Mouse (Mus musculus) intestine, embryonic 15.5 days (tissue): Measurements from ENCODE around the gene Snx18. TPM values are rescaled to one million over a fixed set of nuclear protein-coding genes. Genes with fewer than 3 reads are reported as not detected.

Experiments
- ATAC-seq: fragments of 200-750 bp; cut with Nextera tagmentation; 2 replicates; pipeline ENCODE4 v1.8.0; 2017; ENCODE audit warnings: moderate TSS enrichment, moderate library complexity
- H3K27ac ChIP-seq: fragments of 300-500 bp; sonication (generic); 2 replicates; pipeline ENCODE4 v1.5.1; 2015; ENCODE audit warnings: mild to moderate bottlenecking, inconsistent platforms
- H3K27me3 ChIP-seq: fragments of 300-500 bp; sonication (generic); replicated peaks from 2 replicates; pipeline ENCODE4 v1.6.1; 2015; ENCODE audit warnings: inconsistent platforms
- H3K36me3 ChIP-seq: fragments of 300-500 bp; sonication (generic); 2 replicates; pipeline ENCODE4 v1.6.1; 2015; ENCODE audit warnings: inconsistent platforms
- H3K4me1 ChIP-seq: fragments of 300-500 bp; sonication (generic); replicated peaks from 2 replicates; pipeline ENCODE4 v1.6.1; 2015; ENCODE audit warnings: inconsistent platforms
- H3K4me2 ChIP-seq: fragments of 300-500 bp; sonication (generic); replicated peaks from 2 replicates; pipeline ENCODE4 v1.6.1; 2015; ENCODE audit warnings: mild to moderate bottlenecking, inconsistent platforms
- H3K4me3 ChIP-seq: fragments of 300-500 bp; sonication (generic); replicated peaks from 2 replicates; pipeline ENCODE4 v1.5.1; 2015; ENCODE audit warnings: inconsistent platforms
- H3K9ac ChIP-seq: fragments of 300-500 bp; sonication (generic); 2 replicates; pipeline ENCODE4 v1.6.1; 2015; ENCODE audit warnings: inconsistent platforms
- H3K9me3 ChIP-seq: fragments of 300-500 bp; sonication (generic); 2 replicates; pipeline ENCODE4 v1.6.1; 2016; ENCODE audit warnings: inconsistent platforms
- WGBS: fragments of 180-500 bp; shearing (Covaris S2); methylation state at CpG from one replicate; pipeline ENCODE4 v1.1.7; 2015; 5-methylcytosine and 5-hydroxymethylcytosine counted together
- polyA plus RNA-seq: library from polyadenylated mRNA; unstranded; fragments of >200 nt; fragmentation: Nextera tagmentation; extraction: Ambion mirVana; gene quantifications from 2 replicates; pipeline ENCODE4 v1.2.1, GENCODE M21; 2015

Gene Snx18
- polyA plus RNA-seq, 1 experiment from 2014 or later: 20.3 TPM

DNA sequence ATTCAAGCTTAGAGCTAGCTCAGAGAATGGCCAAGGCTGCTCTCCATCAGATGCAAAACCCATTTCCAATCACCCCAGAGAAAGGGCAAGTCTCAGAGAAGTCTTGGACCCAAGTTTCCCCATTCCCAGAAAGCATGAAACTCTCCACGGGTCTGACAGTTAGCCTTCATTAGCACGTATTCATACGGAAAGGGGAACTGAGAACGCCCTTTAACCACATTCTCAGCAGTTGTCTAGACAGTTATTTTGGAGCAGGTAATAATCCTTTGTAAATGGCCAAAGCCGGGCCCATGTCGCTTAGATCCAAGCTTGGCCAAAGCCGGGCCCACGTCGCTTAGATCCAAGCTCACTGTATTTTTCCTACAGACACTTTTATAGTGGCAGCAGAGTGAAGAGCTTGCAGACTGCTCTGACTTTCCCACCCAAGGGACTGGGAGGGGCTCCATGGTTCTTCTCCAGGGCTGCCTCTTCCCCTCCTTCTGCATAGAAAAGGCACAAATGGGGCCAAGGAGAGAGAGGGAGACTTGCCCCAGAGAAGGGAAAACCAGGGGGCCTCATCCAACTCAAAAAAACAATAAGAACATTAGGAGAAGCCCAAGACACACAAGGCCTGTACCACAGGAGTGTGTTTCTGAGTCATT is 46.2 kb downstream of the Snx18 start:
- H3K4me3 ChIP-seq: no peak overlapping the region
- no peak overlapping the region for H3K27ac ChIP-seq
- H3K36me3 ChIP-seq: no peaks in the 10 kb centered on the region
- no peaks in the 10 kb centered on the region for H3K4me1 ChIP-seq
- no peaks in the 10 kb centered on the region for H3K27me3 ChIP-seq
- no peak for ATAC-seq
- no peak overlapping the region for H3K4me2 ChIP-seq
- WGBS: 80% methylated on average over 9 of the region's 9 CpGs
- no peaks in the 10 kb centered on the region for H3K9me3 ChIP-seq
- no peak overlapping the region for H3K9ac ChIP-seq

DNA sequence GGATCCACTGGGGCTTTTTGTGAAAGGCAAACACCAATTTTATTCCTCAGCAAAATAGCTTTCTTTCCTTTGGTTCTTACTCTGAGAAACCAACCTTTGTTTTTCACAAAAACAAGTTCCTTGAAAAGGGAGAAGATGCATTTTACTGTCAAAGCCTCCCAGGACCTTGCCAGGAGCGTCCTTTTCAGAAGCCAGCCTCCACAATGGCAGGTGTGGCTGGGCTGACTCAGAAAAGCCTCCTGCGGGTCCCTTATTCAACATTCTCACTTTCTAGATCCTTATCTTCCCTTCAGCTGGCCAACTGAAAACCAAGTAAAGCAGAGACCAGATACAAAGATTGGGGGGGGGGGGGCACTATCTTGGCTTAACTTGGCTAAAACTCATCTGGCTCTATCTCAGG is 48.8 kb downstream of the Snx18 start:
- no peak overlapping the region for H3K4me3 ChIP-seq
- H3K27ac ChIP-seq: no peak overlapping the region
- no peak overlapping the region for H3K4me2 ChIP-seq
- no peaks in the 10 kb centered on the region for H3K9me3 ChIP-seq
- WGBS: 34% methylated on average over 2 of the region's 2 CpGs
- ATAC-seq: no peak
- H3K9ac ChIP-seq: no peak overlapping the region
- no peaks in the 10 kb centered on the region for H3K36me3 ChIP-seq
- H3K27me3 ChIP-seq: no peaks in the 10 kb centered on the region
- no peaks in the 10 kb centered on the region for H3K4me1 ChIP-seq

DNA sequence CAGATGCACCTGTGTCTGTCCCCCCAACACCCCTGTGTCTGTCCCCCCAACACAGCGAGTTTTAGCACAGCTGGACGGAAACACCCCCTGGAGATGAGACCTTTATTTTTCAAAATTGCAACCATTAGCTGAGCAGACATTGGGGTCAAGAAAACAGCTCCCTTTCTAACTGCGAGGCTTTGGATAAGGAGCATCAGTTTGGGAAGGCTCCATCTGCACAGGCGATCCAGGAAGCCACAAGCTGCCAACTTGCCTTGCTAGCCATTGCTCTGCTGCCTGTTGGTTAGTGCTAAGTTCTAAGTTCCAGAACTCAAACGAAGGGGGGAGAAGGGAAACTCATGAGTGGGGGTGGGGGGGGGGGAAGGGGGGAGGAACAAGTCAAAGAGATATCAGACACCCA is 51.4 kb downstream of the Snx18 start:
- Histone ChIP-seq H3K27me3 (no peaks in the 10 kb centered on the region), H3K9ac (no peak overlapping the region), H3K36me3 (no peaks in the 10 kb centered on the region), H3K4me3 (no peak overlapping the region), H3K9me3 (no peaks in the 10 kb centered on the region), H3K27ac (no peak overlapping the region), H3K4me1 (no peaks in the 10 kb centered on the region), H3K4me2 (no peak overlapping the region)
- ATAC-seq: no peak
- 86% methylated on average over 5 of the region's 5 CpGs for WGBS

DNA sequence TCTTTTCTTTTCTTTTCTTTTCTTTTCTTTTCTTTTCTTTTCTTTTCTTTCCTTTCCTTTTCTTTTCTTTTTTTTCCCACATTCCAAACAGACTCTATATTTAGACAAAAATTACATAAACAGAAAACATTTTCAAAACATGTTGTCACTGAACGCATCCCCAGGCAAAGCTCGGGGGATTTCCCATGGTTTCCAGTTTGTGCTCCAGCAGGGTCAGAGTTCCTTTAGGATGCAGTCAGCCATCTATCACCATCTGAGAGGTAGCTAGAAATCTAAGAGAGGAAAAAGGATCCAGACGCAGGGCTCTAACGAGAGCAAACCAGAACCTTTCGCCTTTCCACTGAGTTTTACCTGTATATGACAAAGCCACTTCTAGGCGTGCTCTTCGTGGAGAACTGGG is 52.0 kb downstream of the Snx18 start:
- Histone ChIP-seq H3K9me3 (no peaks in the 10 kb centered on the region), H3K4me3 (no peak overlapping the region), H3K36me3 (no peaks in the 10 kb centered on the region), H3K4me2 (no peak overlapping the region), H3K9ac (no peak overlapping the region), H3K27me3 (no peaks in the 10 kb centered on the region), H3K27ac (no peak overlapping the region), H3K4me1 (no peaks in the 10 kb centered on the region)
- 83% methylated on average over 7 of the region's 7 CpGs for WGBS
- no peak for ATAC-seq

DNA sequence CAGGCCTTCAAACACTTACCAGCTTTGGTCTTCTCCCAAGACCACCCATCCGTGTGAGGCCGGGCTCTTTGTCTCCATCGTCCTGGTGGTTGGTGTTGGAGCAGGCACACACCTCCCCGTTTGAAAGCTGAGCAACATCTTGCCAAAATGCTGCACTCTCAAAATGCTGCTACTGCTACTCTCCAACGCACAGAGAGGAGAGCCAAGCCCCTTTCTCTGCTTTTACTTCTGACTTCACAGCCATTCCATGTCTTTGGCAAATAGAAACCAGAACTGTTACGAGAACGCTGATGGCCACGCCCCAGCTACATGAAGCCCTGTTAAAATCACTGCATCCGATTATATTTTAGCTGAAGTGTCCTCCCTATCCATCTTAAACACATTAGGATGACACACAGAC is 58.7 kb downstream of the Snx18 start:
- no peaks in the 10 kb centered on the region for H3K36me3 ChIP-seq
- 0 out of 2 replicates have a peak, but pooled peaks cover 3% of the 10 kb centered on the region for H3K4me1 ChIP-seq
- 58% methylated on average over 9 of the region's 9 CpGs for WGBS
- ATAC-seq: no peak
- no peaks in the 10 kb centered on the region for H3K27me3 ChIP-seq
- H3K4me2 ChIP-seq: no peak overlapping the region
- H3K4me3 ChIP-seq: no peak overlapping the region
- H3K27ac ChIP-seq: no peak overlapping the region
- no peak overlapping the region for H3K9ac ChIP-seq
- H3K9me3 ChIP-seq: no peaks in the 10 kb centered on the region

DNA sequence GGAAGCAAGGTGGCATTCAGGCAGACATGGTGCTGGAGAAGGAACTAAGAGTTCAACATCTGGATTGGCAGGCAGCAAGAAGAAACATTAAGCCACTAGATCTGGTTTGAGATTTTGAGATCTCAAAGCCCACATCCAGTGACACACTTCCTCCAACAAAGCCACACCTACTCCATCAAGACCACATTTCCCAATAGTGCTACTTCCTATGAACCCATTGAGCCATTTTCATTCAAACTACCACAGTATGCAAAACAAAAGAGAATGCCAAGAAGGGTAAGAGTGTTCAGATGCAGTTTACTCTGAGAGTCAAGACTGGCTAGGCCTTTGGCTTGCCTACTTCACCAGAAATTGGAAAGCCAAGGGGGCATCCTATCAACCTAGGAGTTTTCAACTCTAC is 61.8 kb downstream of the Snx18 start:
- H3K9ac ChIP-seq: no peak overlapping the region
- H3K27me3 ChIP-seq: no peaks in the 10 kb centered on the region
- H3K9me3 ChIP-seq: no peaks in the 10 kb centered on the region
- no peak overlapping the region for H3K4me2 ChIP-seq
- no peaks in the 10 kb centered on the region for H3K36me3 ChIP-seq
- H3K4me3 ChIP-seq: no peak overlapping the region
- 0 out of 2 replicates have a peak, but pooled peaks cover 3% of the 10 kb centered on the region for H3K4me1 ChIP-seq
- H3K27ac ChIP-seq: no peak overlapping the region
- ATAC-seq: no peak

DNA sequence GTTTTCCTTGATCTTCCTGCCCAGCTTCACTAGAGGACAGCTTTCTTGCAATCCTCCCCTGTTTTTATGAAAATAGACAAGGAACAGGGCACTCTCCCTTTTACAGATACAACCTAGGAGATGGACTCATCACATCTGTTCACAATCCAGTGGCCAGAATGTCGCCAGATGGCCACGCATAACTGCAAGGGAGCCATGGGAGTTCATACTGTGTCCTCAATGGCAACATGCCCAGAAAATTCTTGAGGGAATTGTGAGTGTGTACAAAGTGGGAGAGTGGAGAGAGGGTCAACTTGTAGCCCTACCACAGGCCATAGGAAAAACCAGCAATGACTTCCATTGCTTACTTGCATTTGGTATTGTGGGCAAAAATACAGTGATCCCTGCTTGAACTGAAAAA is 63.1 kb downstream of the Snx18 start:
- Histone ChIP-seq H3K36me3 (no peaks in the 10 kb centered on the region), H3K27me3 (no peaks in the 10 kb centered on the region), H3K4me2 (no peak overlapping the region), H3K27ac (no peak overlapping the region), H3K4me3 (no peak overlapping the region), H3K9ac (no peak overlapping the region), H3K4me1 (0 out of 2 replicates have a peak, but pooled peaks cover 3% of the 10 kb centered on the region), H3K9me3 (no peaks in the 10 kb centered on the region)
- no peak for ATAC-seq
- 70% methylated on average over 2 of the region's 2 CpGs for whole genome bisulfite sequencing

DNA sequence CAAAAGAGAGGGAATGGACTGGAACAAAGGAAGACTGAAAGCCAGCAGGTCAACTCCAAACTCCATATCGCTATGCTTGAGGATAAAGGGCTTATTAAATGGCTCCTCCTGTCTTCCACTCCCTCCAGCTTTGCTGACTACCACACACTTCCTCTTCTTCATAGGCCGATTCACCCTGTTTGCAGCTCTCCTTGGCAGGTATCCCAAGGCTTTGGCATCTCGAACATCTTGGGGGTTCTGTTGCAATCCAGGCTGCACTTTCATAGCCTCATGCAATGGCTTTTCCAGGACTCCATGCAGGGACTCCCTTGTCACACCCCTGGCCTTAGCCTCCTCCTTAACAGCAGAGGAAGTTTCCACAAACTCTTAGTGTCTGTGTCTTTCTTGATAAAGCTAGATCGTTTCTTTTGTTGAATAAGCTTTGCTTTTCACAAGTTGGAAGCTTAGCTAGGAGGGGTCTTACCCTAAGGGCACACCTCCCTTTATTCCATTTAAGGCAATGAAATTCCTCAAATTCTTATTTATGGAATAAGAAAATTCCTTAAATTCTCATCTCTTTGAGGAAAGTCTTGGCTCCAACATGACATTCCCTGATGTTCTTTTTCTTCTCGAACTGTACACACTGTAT is 64.6 kb downstream of the Snx18 start:
- Histone ChIP-seq H3K27me3 (no peaks in the 10 kb centered on the region), H3K9me3 (no peaks in the 10 kb centered on the region), H3K27ac (no peak overlapping the region), H3K4me2 (no peak overlapping the region), H3K4me1 (0 out of 2 replicates have a peak, but pooled peaks cover 3% of the 10 kb centered on the region), H3K4me3 (no peak overlapping the region), H3K9ac (no peak overlapping the region), H3K36me3 (no peaks in the 10 kb centered on the region)
- 84% methylated on average over 5 of the region's 5 CpGs for WGBS
- ATAC-seq: no peak

DNA sequence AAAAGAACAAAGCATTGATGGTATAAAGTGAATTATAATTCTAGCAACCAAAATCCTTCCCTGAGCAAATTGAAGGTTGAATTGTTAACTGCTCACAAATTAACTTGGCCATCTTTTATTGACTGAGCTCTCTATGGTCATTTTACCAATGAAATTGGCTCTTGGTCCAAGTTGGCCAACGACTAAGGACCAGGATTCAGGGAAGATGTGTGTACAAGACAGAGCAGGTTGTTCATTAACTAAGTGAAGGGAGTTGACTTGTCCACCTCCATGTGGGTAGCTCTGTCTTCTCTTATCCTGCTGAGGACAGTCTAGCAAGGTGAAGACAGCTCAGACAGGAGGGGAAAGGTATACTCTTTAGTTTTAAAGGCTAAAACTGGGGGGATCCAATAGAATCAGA is 66.0 kb downstream of the Snx18 start:
- no peaks in the 10 kb centered on the region for H3K27me3 ChIP-seq
- no peaks in the 10 kb centered on the region for H3K9me3 ChIP-seq
- no peaks in the 10 kb centered on the region for H3K36me3 ChIP-seq
- no peak overlapping the region for H3K27ac ChIP-seq
- H3K9ac ChIP-seq: no peak overlapping the region
- 0 out of 2 replicates have a peak, but pooled peaks cover 3% of the 10 kb centered on the region for H3K4me1 ChIP-seq
- ATAC-seq: no peak
- no peak overlapping the region for H3K4me3 ChIP-seq
- H3K4me2 ChIP-seq: no peak overlapping the region
- WGBS: 59% methylated on average over 1 of the region's 1 CpGs

DNA sequence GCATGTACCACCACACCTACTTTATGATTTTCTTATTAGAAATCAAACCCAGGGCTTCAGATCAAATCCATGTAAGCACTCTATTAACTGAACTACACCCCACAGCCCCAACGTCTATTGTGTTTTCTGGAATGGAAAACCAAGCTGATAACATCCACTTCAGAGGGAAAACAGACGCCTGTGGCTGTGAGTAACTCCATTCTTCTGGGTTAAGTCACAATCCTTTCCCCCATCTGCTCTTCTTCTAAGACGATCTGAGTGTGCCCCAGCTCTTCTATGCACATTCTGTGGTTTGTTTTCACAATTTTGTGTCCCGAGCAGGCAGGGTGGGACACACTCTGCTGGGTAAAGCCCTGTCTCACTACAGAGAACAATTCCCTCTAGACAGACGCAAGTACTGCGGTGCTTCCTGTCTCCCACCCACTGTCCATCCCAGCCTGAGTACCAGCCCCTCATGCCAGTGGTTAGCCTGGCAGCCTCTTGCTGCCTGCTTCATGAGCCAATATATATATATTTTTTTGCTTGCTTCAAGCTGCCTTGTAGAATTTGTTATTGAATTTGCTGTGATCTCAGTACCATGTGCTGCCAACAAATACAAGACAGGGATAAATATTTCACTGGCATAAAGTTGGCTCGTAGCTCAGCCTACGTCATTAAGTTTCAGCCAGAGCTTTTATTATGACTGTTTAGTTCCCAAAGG is 67.3 kb downstream of the Snx18 start:
- WGBS: 50% methylated on average over 8 of the region's 8 CpGs
- H3K9ac ChIP-seq: no peak overlapping the region
- no peaks in the 10 kb centered on the region for H3K36me3 ChIP-seq
- 0 out of 2 replicates have a peak, but pooled peaks cover 3% of the 10 kb centered on the region for H3K4me1 ChIP-seq
- no peak overlapping the region for H3K4me3 ChIP-seq
- H3K27me3 ChIP-seq: no peaks in the 10 kb centered on the region
- no peak for ATAC-seq
- no peaks in the 10 kb centered on the region for H3K9me3 ChIP-seq
- H3K27ac ChIP-seq: no peak overlapping the region
- H3K4me2 ChIP-seq: no peak overlapping the region

DNA sequence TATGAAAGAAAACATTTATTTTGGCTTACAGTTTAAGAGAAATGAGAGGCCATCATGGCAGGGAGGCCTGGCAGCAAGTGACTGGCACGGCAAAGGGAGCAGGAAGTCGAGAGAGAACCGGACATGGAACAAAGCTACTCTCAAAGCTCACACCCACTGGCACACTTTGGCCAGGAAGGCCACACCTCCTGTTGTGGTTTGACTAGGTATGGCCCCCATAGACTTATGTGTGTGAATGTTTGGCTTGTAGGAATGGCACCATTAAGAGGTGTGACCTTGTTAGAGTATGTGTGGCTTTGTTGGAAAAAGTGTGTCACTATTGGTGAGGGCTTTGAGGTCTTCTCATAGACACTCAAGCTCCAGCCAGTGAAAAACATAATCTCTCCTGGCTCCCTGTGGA is 69.3 kb downstream of the Snx18 start:
- WGBS: 84% methylated on average over 3 of the region's 3 CpGs
- no peaks in the 10 kb centered on the region for H3K36me3 ChIP-seq
- no peak overlapping the region for H3K27ac ChIP-seq
- H3K4me2 ChIP-seq: no peak overlapping the region
- H3K4me3 ChIP-seq: no peak overlapping the region
- no peak for ATAC-seq
- no peak overlapping the region for H3K9ac ChIP-seq
- H3K9me3 ChIP-seq: no peaks in the 10 kb centered on the region
- no peaks in the 10 kb centered on the region for H3K27me3 ChIP-seq
- no peaks in the 10 kb centered on the region for H3K4me1 ChIP-seq

DNA sequence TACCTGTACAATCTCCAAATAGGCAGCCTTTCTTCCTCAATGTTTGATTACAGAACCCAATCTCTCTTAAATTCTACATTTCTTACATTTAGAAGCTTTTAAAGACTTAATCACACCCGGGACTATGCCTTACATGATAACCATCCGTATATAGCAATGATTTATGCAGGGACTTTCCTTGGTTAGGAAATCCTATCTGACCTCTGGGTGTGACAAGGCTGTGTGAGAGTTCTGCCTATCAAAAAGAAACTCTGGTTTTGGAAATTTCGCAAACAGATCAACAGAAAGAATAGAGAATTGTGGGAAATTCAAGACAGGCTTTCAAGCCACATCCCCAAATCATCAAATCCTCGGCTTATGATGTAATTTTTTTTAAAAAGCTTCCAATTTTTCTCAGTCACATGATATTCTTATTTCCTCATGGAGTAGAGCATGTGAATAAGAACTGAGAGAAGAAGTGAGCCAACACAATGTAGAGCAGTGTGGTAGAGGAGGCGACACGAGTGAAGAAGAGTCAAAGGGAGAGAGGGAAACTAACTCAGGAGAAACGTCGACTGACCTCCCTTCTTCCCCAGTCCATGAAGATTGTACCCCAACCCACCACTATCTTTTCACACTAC is 70.4 kb downstream of the Snx18 start:
- WGBS: 86% methylated on average over 8 of the region's 8 CpGs
- H3K9ac ChIP-seq: no peak overlapping the region
- no peaks in the 10 kb centered on the region for H3K27me3 ChIP-seq
- no peaks in the 10 kb centered on the region for H3K9me3 ChIP-seq
- H3K4me1 ChIP-seq: no peaks in the 10 kb centered on the region
- no peaks in the 10 kb centered on the region for H3K36me3 ChIP-seq
- no peak overlapping the region for H3K27ac ChIP-seq
- H3K4me2 ChIP-seq: no peak overlapping the region
- ATAC-seq: no peak
- H3K4me3 ChIP-seq: no peak overlapping the region
